Mouse (Mus musculus): ENCODE measurements around the gene Pds5b. TPM values are rescaled to one million over a fixed set of nuclear protein-coding genes. Genes with fewer than 3 reads are reported as not detected.
"Not testable (repeated sequence)": the region's sequence is repeated elsewhere in the genome, so short reads cannot be mapped to it uniquely, and the experiment has no call there.

The Pds5b gene
- 39.4 and 42.3 TPM in 2 replicates for polyA plus RNA-seq (2016; fragmentation: Nextera tagmentation; extraction: Ambion mirVana)

- H3K27me3 ChIP-seq (ENCODE audit: poor library complexity, severe bottlenecking): no peaks in the 10 kb centered on the region
- peak within 1 kb of the TSS; percentile 99 for H3K27ac ChIP-seq
- H3K4me1 ChIP-seq: peaks cover 18% of the 10 kb centered on the region
- H3K9me3 ChIP-seq: no peaks in the 10 kb centered on the region
- H3K36me3 ChIP-seq (replicated peaks): peaks cover 7% of the 10 kb centered on the region
- peak within 1 kb of the TSS; percentile 93 for H3K4me3 ChIP-seq
- 14% methylated on average over 49 of the region's 49 CpGs for WGBS
- peak; percentile 93 for DNase-seq (ENCODE audit: extremely low spot score, low spot score)
These were observed at the start of gene Pds5b for GRCm38 (mm10) chr5:150673153-150673835. TSS of gene Pds5b (plus strand) at chr5:150673739.

DNA sequence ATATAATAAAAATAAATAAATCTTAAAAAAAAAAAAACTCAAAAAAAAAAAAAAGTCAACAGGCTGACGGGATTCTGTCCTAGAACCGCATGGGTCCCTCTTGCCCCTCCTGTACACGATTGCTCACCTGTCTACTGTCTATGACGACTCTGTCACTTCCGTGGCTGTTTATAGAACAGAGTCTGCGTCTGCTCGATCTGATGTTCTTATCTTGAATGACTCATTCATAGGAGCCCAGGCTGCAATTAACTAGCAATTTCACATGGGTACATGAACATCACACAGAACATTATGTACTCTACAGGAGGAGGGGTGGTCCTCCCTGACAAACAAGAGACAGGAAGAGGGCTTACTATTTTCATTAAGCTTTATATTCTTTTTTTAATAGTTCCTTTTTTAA lies 48.0 kb upstream of the Pds5b start:
- Histone ChIP-seq H3K4me3 (no peak overlapping the region), H3K4me1 (no peaks in the 10 kb centered on the region), H3K9me3 (no peaks in the 10 kb centered on the region), H3K27ac (no peak overlapping the region), H3K27me3 (ENCODE audit: poor library complexity, severe bottlenecking) (no peaks in the 10 kb centered on the region), H3K36me3 (replicated peaks) (peaks cover 15% of the 10 kb centered on the region; the same call in 1 of the 2 replicates)
- DNase-seq (ENCODE audit: extremely low spot score, low spot score): no peak
- 93% methylated on average over 7 of the region's 7 CpGs for WGBS

DNA sequence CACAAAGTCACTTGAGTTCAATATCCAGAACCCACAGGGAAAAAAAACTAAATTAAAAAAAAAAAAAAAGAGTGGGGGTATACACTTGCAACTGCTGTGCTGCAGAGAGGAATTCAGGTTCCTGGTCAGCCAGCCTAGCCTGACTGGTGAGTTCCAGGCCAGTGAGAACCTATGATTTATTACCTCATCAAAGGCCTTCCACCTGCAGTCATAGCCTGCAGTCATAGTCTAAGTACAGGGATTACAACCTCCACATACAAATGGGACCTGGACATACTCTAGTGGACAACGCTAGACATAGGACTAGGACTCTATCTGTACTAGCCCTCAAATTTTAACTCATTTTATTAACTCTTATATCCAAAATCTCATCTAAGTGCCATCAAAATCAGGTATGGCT lies 44.3 kb upstream of the Pds5b start:
- Histone ChIP-seq H3K27me3 (ENCODE audit: poor library complexity, severe bottlenecking) (no peaks in the 10 kb centered on the region), H3K4me3 (no peak overlapping the region), H3K27ac (no peak overlapping the region), H3K4me1 (0 out of 2 replicates have a peak, but pooled peaks cover 2% of the 10 kb centered on the region), H3K36me3 (replicated peaks) (peaks cover 35% of the 10 kb centered on the region), H3K9me3 (no peaks in the 10 kb centered on the region)
- no peak for DNase-seq (ENCODE audit: extremely low spot score, low spot score)
- WGBS: 96% methylated on average over 1 of the region's 1 CpGs

GRCm38 (mm10) chr5:150629692-150630091 lies 43.8 kb upstream of the Pds5b start:
- Histone ChIP-seq H3K4me1 (0 out of 2 replicates have a peak, but pooled peaks cover 6% of the 10 kb centered on the region), H3K27me3 (ENCODE audit: poor library complexity, severe bottlenecking) (no peaks in the 10 kb centered on the region), H3K4me3 (no peak overlapping the region), H3K9me3 (no peaks in the 10 kb centered on the region), H3K36me3 (replicated peaks) (peaks cover 37% of the 10 kb centered on the region), H3K27ac (no peak overlapping the region)
- 96% methylated on average over 2 of the region's 2 CpGs for WGBS
- no peak for DNase-seq (ENCODE audit: extremely low spot score, low spot score)

GRCm38 (mm10) chr5:150641440-150641839 lies 32.1 kb upstream of the Pds5b start:
- H3K4me3 ChIP-seq: no peak overlapping the region
- no peak for DNase-seq (ENCODE audit: extremely low spot score, low spot score)
- H3K9me3 ChIP-seq: no peaks in the 10 kb centered on the region
- no peaks in the 10 kb centered on the region for H3K4me1 ChIP-seq
- H3K27ac ChIP-seq: no peak overlapping the region
- WGBS: 93% methylated on average over 3 of the region's 3 CpGs
- H3K36me3 ChIP-seq (replicated peaks): peaks cover 84% of the 10 kb centered on the region
- no peaks in the 10 kb centered on the region for H3K27me3 ChIP-seq (ENCODE audit: poor library complexity, severe bottlenecking)

DNA sequence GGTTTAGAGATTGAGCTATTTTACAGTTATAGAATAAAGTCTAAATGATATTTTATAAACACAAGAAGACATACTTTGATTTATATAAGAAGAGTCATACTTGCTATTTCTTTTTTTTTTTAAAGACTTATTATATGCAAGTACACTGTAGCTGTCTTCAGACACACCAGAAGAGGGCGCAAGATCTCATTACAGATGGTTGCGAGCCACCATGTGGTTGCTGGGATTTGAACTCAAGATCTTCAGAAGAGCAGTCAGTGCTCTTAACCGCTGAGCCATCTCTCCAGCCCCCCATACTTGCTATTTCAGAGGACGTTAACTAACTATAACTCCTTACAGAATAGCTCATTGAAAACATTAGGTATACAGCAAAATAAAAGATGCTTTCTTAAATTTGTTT lies 30.1 kb upstream of the Pds5b start:
- not testable (repeated sequence) for H3K9me3 ChIP-seq; H3K27me3 ChIP-seq (ENCODE audit: poor library complexity, severe bottlenecking); H3K27ac ChIP-seq; H3K4me3 ChIP-seq; DNase-seq (ENCODE audit: extremely low spot score, low spot score); H3K4me1 ChIP-seq
- peaks cover 86% of the 10 kb centered on the region for H3K36me3 ChIP-seq (replicated peaks)
- WGBS: 94% methylated on average over 4 of the region's 4 CpGs

- DNase-seq (ENCODE audit: extremely low spot score, low spot score): no peak
- Histone ChIP-seq H3K27ac (no peak overlapping the region), H3K4me1 (no peaks in the 10 kb centered on the region), H3K36me3 (replicated peaks) (peaks cover 93% of the 10 kb centered on the region), H3K27me3 (ENCODE audit: poor library complexity, severe bottlenecking) (no peaks in the 10 kb centered on the region), H3K4me3 (no peak overlapping the region), H3K9me3 (no peaks in the 10 kb centered on the region)
- WGBS: 92% methylated on average over 4 of the region's 4 CpGs
These were observed 28.6 kb upstream of the Pds5b start for GRCm38 (mm10) chr5:150644926-150645325.

DNA sequence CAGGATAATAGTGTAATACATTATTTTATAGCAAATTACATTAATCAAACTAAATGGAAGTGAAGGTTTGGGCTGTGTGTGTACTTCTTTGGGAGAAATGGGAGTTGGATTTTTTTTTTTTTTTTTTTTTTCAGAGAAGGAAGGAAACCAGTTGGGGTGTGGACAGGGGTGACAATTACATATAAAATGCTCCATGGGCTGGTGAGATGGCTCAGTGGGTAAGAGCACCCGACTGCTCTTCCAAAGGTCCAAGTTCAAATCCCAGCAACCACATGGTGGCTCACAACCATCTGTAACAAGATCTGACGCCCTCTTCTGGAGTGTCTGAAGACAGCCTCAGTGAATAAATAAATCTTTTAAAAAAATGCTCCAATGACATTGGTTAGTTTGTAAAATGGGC lies 21.0 kb upstream of the Pds5b start:
- no peak overlapping the region for H3K27ac ChIP-seq
- H3K9me3 ChIP-seq: no peaks in the 10 kb centered on the region
- no peak overlapping the region for H3K4me3 ChIP-seq
- H3K36me3 ChIP-seq (replicated peaks): peaks cover 77% of the 10 kb centered on the region
- no peaks in the 10 kb centered on the region for H3K27me3 ChIP-seq (ENCODE audit: poor library complexity, severe bottlenecking)
- DNase-seq (ENCODE audit: extremely low spot score, low spot score): no peak
- no peaks in the 10 kb centered on the region for H3K4me1 ChIP-seq
- WGBS: 84% methylated on average over 2 of the region's 2 CpGs

DNA sequence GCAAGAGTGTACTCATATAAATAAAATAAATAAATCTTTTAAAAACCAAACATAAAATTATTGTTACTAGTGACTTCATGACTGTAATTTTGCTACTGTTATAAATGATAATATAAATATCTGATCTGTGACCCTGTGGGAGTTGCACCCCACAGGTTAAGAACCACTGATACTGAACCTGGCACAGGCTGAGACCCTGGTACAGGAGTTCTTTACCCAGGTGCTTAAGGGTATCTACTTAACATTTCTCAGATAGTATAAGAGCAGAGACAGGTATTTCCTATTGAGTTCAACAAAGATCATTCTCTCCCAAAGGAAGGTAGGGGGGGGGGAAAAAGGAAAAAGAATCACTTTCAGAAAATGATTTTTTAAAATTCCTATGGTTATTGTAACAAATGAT lies 19.0 kb upstream of the Pds5b start:
- no peak for DNase-seq (ENCODE audit: extremely low spot score, low spot score)
- Histone ChIP-seq H3K27ac (no peak overlapping the region), H3K4me1 (0 out of 2 replicates have a peak, but pooled peaks cover 5% of the 10 kb centered on the region), H3K4me3 (no peak overlapping the region), H3K27me3 (ENCODE audit: poor library complexity, severe bottlenecking) (no peaks in the 10 kb centered on the region), H3K36me3 (replicated peaks) (peaks cover 76% of the 10 kb centered on the region), H3K9me3 (no peaks in the 10 kb centered on the region)

DNA sequence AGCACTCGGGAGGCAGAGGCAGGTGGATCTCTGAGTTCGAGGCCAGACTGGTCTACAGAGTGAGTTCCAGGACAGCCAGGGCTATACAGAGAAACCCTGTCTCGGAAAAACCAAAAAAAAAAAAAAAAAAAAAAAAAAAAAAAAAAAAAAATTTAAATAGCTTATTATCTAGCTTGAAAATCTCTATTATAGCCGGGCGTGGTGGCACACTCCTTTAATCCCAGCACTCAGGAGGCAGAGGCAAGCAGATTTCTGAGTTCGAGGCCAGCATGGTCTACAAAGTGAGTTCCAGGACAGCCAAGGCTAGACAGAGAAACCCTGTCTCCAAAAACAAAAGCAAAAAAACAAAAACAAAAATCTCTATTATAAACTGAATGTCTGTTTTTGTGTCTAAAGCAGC lies 14.1 kb upstream of the Pds5b start:
- not testable (repeated sequence) for H3K9me3 ChIP-seq; H3K27me3 ChIP-seq (ENCODE audit: poor library complexity, severe bottlenecking); H3K4me3 ChIP-seq; H3K27ac ChIP-seq; DNase-seq (ENCODE audit: extremely low spot score, low spot score)
- peaks cover 87% of the 10 kb centered on the region for H3K36me3 ChIP-seq (replicated peaks)
- H3K4me1 ChIP-seq: peaks cover 12% of the 10 kb centered on the region
- WGBS: 88% methylated on average over 6 of the region's 6 CpGs

DNA sequence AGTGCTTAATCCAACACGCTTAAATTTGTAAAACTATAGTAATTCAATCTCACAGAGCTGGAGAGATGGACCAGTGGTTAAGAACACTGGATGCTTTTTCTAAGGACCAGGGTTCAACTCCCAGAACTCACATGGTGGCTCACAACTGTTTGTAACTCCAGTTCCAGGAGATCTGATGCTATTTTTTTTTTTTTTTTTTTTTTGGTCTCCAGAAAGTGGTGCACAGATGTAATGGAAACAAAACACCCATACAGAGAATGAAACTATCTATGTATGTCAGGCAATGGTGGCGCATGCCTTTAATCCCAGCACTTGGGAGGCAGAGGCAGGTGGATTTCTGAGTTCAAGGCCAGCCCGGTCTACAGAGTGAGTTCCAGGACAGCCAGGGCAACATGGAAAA lies 13.2 kb upstream of the Pds5b start:
- H3K36me3 ChIP-seq (replicated peaks): peaks cover 78% of the 10 kb centered on the region
- not testable (repeated sequence) for H3K27me3 ChIP-seq (ENCODE audit: poor library complexity, severe bottlenecking)

DNA sequence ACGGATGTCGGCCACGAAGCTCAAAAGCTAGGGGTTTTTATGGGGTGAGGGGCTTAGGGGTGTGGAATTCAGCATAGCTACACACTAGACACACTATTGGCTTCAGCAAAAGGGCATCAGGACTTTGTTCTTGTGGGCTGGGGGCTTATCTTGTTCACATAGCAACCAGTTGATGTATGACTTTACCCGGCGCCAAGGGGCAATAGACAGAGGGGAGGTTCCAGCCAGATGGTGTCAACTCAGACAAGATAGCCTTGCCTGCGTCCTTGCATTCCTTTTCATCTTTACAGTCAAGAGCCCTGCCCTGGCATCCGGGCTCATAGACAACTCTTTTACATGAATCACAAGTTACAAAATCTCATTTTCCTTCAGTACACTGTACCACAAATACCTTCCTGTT lies 9.6 kb upstream of the Pds5b start:
- Histone ChIP-seq H3K36me3 (replicated peaks) (peaks cover 46% of the 10 kb centered on the region), H3K4me3 (peak overlapping the region; percentile 95; the same call in 1 of the 2 replicates)
- WGBS: 93% methylated on average over 7 of the region's 7 CpGs
- not testable (repeated sequence) for H3K4me1 ChIP-seq; H3K27me3 ChIP-seq (ENCODE audit: poor library complexity, severe bottlenecking); H3K9me3 ChIP-seq; H3K27ac ChIP-seq; DNase-seq (ENCODE audit: extremely low spot score, low spot score)

More for the DNA sequence above, 13.2 kb upstream of the Pds5b start:
- WGBS: 93% methylated on average over 3 of the region's 3 CpGs
- not testable (repeated sequence) for DNase-seq (ENCODE audit: extremely low spot score, low spot score); H3K27ac ChIP-seq; H3K4me3 ChIP-seq; H3K9me3 ChIP-seq
- H3K4me1 ChIP-seq: peaks cover 14% of the 10 kb centered on the region

DNA sequence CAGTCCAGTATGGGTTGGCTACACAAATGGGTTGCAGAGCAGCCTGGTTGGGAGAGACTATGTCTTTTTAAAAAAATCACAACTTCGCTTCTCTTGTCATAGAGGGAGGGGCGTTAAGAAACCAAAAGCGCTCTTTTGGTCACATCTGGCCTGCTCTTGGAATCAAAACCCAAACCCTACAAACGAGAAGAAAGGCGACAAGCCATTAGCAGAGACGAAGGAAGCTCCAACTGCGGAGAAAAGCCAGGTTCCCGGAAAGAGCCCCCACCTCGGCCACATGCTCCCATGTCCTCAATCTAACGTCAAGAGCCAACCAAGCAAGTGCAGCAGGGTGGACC lies 8.8 kb upstream of the Pds5b start:
- H3K4me3 ChIP-seq: peak overlapping the region; percentile 95
- WGBS: under 1% methylated on average over 10 of the region's 10 CpGs
- DNase-seq (ENCODE audit: extremely low spot score, low spot score): no peak
- H3K27me3 ChIP-seq (ENCODE audit: poor library complexity, severe bottlenecking): no peaks in the 10 kb centered on the region
- peaks cover 9% of the 10 kb centered on the region for H3K4me1 ChIP-seq
- peaks cover 38% of the 10 kb centered on the region for H3K36me3 ChIP-seq (replicated peaks)
- H3K27ac ChIP-seq: peak overlapping the region; percentile 92
- H3K9me3 ChIP-seq: no peaks in the 10 kb centered on the region

All from forebrain, embryonic 10.5 days (tissue).